Mouse (Mus musculus): Measurements from ENCODE around the gene Jph3.

GRCm38 (mm10) chr8:121685419-121685818 lies 44.0 kb upstream of the Jph3 start:
- TF ChIP-seq CTCF (IDR thresholded peaks at IDR 0.05; ENCODE audit: low read depth, low read length) (peak; percentile 89), POLR2A (IDR thresholded peaks at IDR 0.05; ENCODE audit: extremely low read depth, insufficient read depth, low read length) (no peak)

All from liver, adult 2 months (tissue).